Mouse (Mus musculus) intestine, postnatal 0 days (tissue): ENCODE data around the gene Zfp683. TPM values are rescaled to one million over a fixed set of nuclear protein-coding genes. Genes with fewer than 3 reads are reported as not detected.

Source experiments
- ATAC-seq: fragments of 200-750 bp; cut with Nextera tagmentation; 2 replicates; pipeline ENCODE4 v1.8.0; 2017; ENCODE audit warnings: mild to moderate bottlenecking, moderate TSS enrichment, moderate library complexity
- H3K27ac ChIP-seq: fragments of 300-500 bp; sonication (generic); 2 replicates; pipeline ENCODE4 v1.5.1; 2014; ENCODE audit warnings: mild to moderate bottlenecking, low read depth, low read length, moderate library complexity
- H3K27me3 ChIP-seq: fragments of 300-500 bp; sonication (generic); replicated peaks from 2 replicates; pipeline ENCODE4 v1.6.1; 2014; ENCODE audit warnings: low read length, mixed read lengths; ENCODE audit not compliant: control insufficient read depth, insufficient read depth
- H3K36me3 ChIP-seq: fragments of 300-500 bp; sonication (generic); 2 replicates; pipeline ENCODE4 v1.6.1; 2014; ENCODE audit warnings: mild to moderate bottlenecking, moderate library complexity; ENCODE audit not compliant: control insufficient read depth, insufficient read depth
- H3K4me1 ChIP-seq: fragments of 300-500 bp; sonication (generic); replicated peaks from 2 replicates; pipeline ENCODE4 v1.6.1; 2014; ENCODE audit warnings: antibody characterized with exemption, low read length, mixed read lengths; ENCODE audit not compliant: control insufficient read depth, insufficient read depth
- H3K4me2 ChIP-seq: fragments of 300-500 bp; sonication (generic); replicated peaks from 2 replicates; pipeline ENCODE4 v1.6.1; 2014; ENCODE audit warnings: low read depth, mild to moderate bottlenecking, moderate library complexity
- H3K4me3 ChIP-seq: fragments of 300-500 bp; sonication (generic); 2 replicates; pipeline ENCODE4 v1.5.1; 2014; ENCODE audit warnings: low read depth, low read length
- H3K9ac ChIP-seq: fragments of 300-500 bp; sonication (generic); 2 replicates; pipeline ENCODE4 v1.6.1; 2014; ENCODE audit warnings: mild to moderate bottlenecking, low read depth, low read length
- H3K9me3 ChIP-seq: fragments of 300-500 bp; sonication (generic); 2 replicates; pipeline ENCODE4 v1.6.1; 2016; ENCODE audit warnings: mixed run types; ENCODE audit not compliant: control insufficient read depth
- CTCF ChIP-seq: sonication (generic); IDR thresholded peaks from 2 replicates; pipeline ENCODE4 v1.5.1; 2016; ENCODE audit warnings: low read depth, mild to moderate bottlenecking, control low read depth, antibody characterized with exemption, moderate library complexity
- WGBS: fragments of 180-500 bp; shearing (Covaris S2); extraction: QIAGEN DNeasy Blood & Tissue Kit; methylation state at CpG from one replicate; pipeline ENCODE4 v1.1.7; 2014; 5-methylcytosine and 5-hydroxymethylcytosine counted together
- polyA plus RNA-seq: library from polyadenylated mRNA; unstranded; fragments of >200 nt; fragmentation: Nextera tagmentation; extraction: Ambion mirVana; gene quantifications from 2 replicates; pipeline ENCODE4 v1.2.1, GENCODE M21; 2015

The Zfp683 gene
- polyA plus RNA-seq, 1 experiment from 2014 or later, result not detected

- peak; percentile 65 for ATAC-seq
- Histone ChIP-seq H3K9me3 (no peaks in the 10 kb centered on the region), H3K27ac (peak overlapping the region; percentile 89), H3K36me3 (peaks cover 17% of the 10 kb centered on the region), H3K4me3 (no peak overlapping the region), H3K4me2 (peak overlapping the region; percentile 63), H3K27me3 (no peaks in the 10 kb centered on the region), H3K4me1 (no peaks in the 10 kb centered on the region; the same call in 1 of the 2 replicates), H3K9ac (peak overlapping the region; percentile 37)
- WGBS, result 54% methylated on average over 4 of the region's 4 CpGs
- TF ChIP-seq CTCF, result no peak
Measured at GRCm38 (mm10) chr4:134068793-134069580, 15.3 kb downstream of the Zfp683 start.

GRCm38 (mm10) chr4:134078694-134079093, 25.1 kb downstream of the Zfp683 start:
- Histone ChIP-seq H3K9ac (no peak overlapping the region), H3K27me3 (no peaks in the 10 kb centered on the region), H3K36me3 (peaks cover 21% of the 10 kb centered on the region; the same call in 1 of the 2 replicates), H3K4me2 (no peak overlapping the region), H3K9me3 (no peaks in the 10 kb centered on the region), H3K27ac (no peak overlapping the region), H3K4me3 (no peak overlapping the region), H3K4me1 (no peaks in the 10 kb centered on the region)
- ATAC-seq, result peak; percentile 23; the same call in 1 of the 2 replicates
- peak; percentile 84 for TF ChIP-seq CTCF
- 30% methylated on average over 3 of the region's 3 CpGs for whole genome bisulfite sequencing

GRCm38 (mm10) chr4:134080674-134081073, 27.0 kb downstream of the Zfp683 start:
- whole genome bisulfite sequencing, result 92% methylated on average over 4 of the region's 4 CpGs
- Histone ChIP-seq H3K4me3 (no peak overlapping the region), H3K36me3 (peaks cover 23% of the 10 kb centered on the region), H3K9ac (no peak overlapping the region), H3K9me3 (no peaks in the 10 kb centered on the region), H3K27me3 (no peaks in the 10 kb centered on the region), H3K4me2 (no peak overlapping the region), H3K27ac (no peak overlapping the region), H3K4me1 (no peaks in the 10 kb centered on the region)
- no peak for ATAC-seq
- TF ChIP-seq CTCF, result no peak

GRCm38 (mm10) chr4:134081730-134082386, 28.2 kb downstream of the Zfp683 start:
- Histone ChIP-seq H3K27me3 (no peaks in the 10 kb centered on the region), H3K9me3 (no peaks in the 10 kb centered on the region), H3K4me1 (no peaks in the 10 kb centered on the region), H3K4me2 (peak overlapping the region; percentile 65), H3K27ac (no peak overlapping the region), H3K9ac (no peak overlapping the region), H3K4me3 (peak overlapping the region; percentile 27), H3K36me3 (peaks cover 21% of the 10 kb centered on the region)
- no peak for TF ChIP-seq CTCF
- peak; percentile 95 for ATAC-seq
- under 1% methylated on average over 41 of the region's 41 CpGs for WGBS

GRCm38 (mm10) chr4:134082460-134082859, 28.8 kb downstream of the Zfp683 start:
- H3K36me3 ChIP-seq, result peaks cover 21% of the 10 kb centered on the region

GRCm38 (mm10) chr4:134084999-134085398, 31.4 kb downstream of the Zfp683 start:
- peak; percentile 27; the same call in 1 of the 2 replicates for TF ChIP-seq CTCF
- Histone ChIP-seq H3K9ac (no peak overlapping the region), H3K27me3 (no peaks in the 10 kb centered on the region), H3K4me2 (no peak overlapping the region), H3K27ac (no peak overlapping the region), H3K4me3 (no peak overlapping the region), H3K9me3 (no peaks in the 10 kb centered on the region), H3K36me3 (peaks cover 21% of the 10 kb centered on the region), H3K4me1 (no peaks in the 10 kb centered on the region)
- ATAC-seq, result no peak
- WGBS, result 94% methylated on average over 4 of the region's 4 CpGs

More at GRCm38 (mm10) chr4:134082460-134082859, 28.8 kb downstream of the Zfp683 start:
- no peak for ATAC-seq
- Histone ChIP-seq H3K27me3 (no peaks in the 10 kb centered on the region), H3K9ac (no peak overlapping the region), H3K27ac (no peak overlapping the region), H3K4me2 (peak overlapping the region; percentile 65), H3K4me1 (no peaks in the 10 kb centered on the region), H3K4me3 (peak overlapping the region; percentile 27; the same call in 1 of the 2 replicates), H3K9me3 (no peaks in the 10 kb centered on the region)
- TF ChIP-seq CTCF, result no peak
- WGBS, result 14% methylated on average over 7 of the region's 7 CpGs
